Mouse (Mus musculus) heart, postnatal 0 days (tissue): ENCODE measurements around the gene Ptms.

Experiments used
- CTCF ChIP-seq: IDR thresholded peaks from 2 replicates; pipeline ENCODE4 v1.5.1; 2016; ENCODE audit warnings: antibody characterized with exemption, control low read depth, low read depth
- EP300 ChIP-seq: IDR thresholded peaks from 2 replicates; pipeline ENCODE4 v1.6.1; 2016; ENCODE audit warnings: antibody characterized with exemption, low read depth

- no peak for TF ChIP-seq EP300
- no peak for TF ChIP-seq CTCF
Observed at GRCm38 (mm10) chr6:124883351-124883750, 36.6 kb downstream of the Ptms start.
